Mouse (Mus musculus): ENCODE results near the gene Hoxa6.

DNA sequence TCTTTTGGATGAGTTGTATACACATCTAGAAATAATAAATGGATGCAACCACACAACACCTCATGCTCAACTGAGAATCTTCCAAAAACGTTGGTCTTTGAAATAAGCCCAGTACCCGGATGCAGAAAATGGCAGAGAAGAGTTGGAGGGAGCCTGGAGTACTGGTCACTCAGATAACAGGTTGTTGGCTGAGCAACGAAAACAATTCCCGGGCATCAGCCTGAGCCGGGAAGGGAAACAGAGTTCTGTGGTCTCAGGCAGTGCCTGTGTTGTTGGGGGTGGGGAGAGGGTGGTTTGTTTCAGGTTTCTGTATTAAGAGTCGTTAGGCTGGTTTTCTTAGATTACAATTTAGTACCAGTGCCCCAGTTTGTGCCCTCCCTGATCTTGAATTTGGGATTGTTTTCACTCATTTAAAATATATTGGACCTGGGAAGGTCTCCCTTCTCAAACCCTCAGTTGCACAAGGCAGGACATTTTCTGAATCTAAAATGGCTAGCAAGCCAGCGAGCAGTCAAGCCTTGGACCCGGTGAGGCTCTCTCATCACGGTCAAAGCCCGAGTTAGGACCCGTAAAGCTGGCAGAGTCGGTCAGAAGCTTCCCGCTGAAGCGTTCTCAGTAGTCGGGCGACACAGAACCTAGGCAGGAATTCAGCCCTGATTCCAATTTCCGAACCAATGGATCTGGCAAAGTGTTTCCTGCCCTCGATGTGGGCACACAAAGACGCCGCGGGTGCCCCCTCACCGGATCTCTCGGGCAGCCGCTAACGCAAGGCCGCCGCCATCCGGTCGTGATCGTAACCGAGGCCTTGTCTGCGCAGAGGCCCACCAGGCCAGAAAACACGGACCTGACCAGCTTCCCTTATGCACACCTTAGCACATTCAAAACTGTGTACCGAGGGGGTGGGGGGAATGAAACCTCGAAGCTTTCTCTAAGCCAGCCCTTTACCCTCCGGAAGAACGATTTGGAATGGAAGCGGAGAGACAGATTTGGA, 20.2 kb upstream of the Hoxa6 start:
- TF ChIP-seq CTCF (IDR thresholded peaks at IDR 0.05; ENCODE audit: low read depth, low read length) = no peak
- no peak for TF ChIP-seq POLR2A (IDR thresholded peaks at IDR 0.05; ENCODE audit: borderline replicate concordance, low read depth, low read length)

All from bone marrow macrophage, adult 2 months (primary cell).